Mouse (Mus musculus): ENCODE results near the gene Stac3.

Gene Stac3

DNA sequence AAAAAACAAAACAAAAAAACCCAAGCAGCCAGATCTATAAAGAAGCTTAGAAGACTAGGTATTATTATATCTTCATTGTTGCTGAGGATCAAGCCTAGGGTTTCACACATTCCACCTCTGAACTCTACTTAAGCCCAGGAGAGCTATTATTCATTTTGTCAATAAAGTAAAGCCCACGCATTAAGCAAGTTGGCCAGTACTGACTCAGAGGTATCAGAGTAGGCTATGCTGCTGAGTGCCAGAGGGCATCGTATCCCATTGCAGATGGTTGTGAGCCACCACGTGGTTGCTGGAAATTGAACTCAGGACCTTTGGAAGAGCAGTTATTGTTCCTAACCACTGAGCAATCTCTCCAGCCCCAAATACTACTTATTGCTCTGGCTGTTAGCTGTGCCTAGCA is 42.4 kb downstream of the Stac3 start:
- in situ Hi-C loops (cut with MboI; ENCODE audit: low pct_unique_long_range_greater_than_20kb in 1 of 2, low sequenced_read_pairs in 2 of 2, unreplicated experiment in 1 of 2) = loop anchor here (5.0 kb wide), 1 partner anchor 37 kb away; no protein-coding TSS in a partner anchor

DNA sequence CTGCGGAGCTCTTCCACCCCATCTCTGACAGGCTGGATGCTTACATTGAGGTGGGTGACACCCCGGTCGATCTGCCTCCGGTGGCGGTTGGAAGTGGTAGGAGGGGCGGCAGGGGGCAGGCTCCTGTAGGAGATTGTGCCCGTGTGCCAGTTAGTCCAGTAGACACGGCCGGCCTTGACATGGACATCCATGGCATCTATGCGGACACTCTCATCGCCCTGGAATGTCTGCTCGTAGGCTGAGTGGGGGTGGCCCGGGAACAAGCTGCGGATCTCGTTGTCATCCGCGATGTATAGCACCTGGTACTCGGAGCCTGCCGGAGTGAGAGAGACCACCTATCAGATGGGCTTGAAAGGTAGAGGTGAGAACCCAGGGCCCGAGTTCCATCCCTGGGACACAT is 42.9 kb downstream of the Stac3 start:
- in situ Hi-C loops (cut with MboI; ENCODE audit: low pct_unique_long_range_greater_than_20kb in 1 of 2, low sequenced_read_pairs in 2 of 2, unreplicated experiment in 1 of 2) = loop anchor here (5.0 kb wide), 1 partner anchor 37 kb away; no protein-coding TSS in a partner anchor

DNA sequence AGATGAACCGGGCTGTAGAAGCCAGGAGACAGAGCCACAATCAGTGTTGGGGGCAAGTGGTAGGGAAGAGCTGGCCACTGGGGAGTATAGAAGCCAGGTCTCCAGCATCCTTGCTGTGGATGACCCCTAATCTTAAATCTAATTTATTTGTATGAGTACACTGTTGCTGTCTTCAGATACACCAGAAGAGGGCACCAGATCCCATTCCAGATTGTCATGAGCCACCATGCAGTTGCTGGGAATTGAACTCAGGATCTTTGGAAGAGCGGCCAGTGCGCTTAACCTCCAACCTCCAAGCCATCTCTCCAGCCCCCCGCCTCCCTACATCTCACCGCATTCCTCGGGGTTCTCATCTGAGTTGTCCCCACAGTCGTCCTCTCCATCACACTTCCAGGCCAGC is 45.0 kb downstream of the Stac3 start:
- in situ Hi-C loops (cut with MboI; ENCODE audit: low pct_unique_long_range_greater_than_20kb in 1 of 2, low sequenced_read_pairs in 2 of 2, unreplicated experiment in 1 of 2) = no loop called here

DNA sequence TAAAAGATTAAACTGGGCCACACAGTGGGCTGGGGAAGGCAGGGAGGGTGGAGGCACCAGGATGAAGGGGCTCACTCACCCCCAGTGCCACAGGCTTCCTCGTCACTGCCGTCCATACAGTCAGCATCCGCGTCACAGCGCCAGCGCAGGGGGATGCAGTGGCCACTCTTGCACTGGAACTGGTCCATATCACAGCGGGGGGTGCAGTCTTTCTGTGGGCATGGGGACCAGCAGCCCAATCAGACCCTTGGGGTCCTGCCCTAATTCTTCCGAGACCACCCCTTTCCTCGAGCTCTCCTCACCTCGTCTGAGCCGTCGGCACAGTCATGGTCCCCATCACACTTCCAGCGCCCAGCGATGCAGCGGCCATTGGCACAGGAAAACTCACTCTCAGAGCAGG is 46.8 kb downstream of the Stac3 start:
- in situ Hi-C loops (cut with MboI; ENCODE audit: low pct_unique_long_range_greater_than_20kb in 1 of 2, low sequenced_read_pairs in 2 of 2, unreplicated experiment in 1 of 2) = no loop called here

DNA sequence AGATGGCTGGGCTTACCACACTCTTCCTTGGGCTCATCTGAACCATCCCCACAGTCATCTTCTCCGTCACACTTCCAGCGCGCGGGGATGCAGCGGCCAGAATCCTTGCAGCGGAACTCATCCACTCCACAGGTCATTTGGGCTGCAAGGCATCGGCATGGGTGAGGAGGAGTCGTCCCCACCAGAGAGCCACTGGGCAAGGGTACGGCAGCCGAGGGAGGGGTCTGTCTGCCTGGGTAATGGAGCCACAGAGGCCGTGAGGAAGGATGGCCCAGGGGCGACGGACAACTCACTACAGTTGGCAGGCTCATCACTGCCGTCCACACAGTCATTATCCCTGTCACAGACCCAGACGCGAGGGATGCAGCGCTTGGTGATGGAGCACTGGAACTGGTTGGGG is 48.4 kb downstream of the Stac3 start:
- in situ Hi-C loops (cut with MboI; ENCODE audit: low pct_unique_long_range_greater_than_20kb in 1 of 2, low sequenced_read_pairs in 2 of 2, unreplicated experiment in 1 of 2) = no loop called here

DNA sequence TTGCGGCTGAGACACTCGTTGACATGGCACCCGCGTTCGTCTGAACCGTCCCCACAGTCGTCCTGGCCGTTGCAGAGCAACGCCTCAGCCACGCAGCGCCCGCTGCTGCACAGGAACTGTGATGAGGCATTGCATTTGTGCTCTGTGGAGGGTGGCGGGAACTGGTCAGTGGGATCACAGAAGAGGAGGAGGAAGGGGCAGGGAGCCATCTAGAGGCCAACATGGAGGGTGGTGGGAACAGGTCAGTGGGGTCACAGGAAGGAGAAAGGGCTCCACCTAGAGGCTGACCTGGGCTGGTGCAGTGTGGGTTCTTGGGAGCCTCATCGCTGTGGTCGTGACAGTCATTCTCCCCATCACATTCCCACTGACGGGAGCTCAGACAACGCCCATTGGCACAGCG is 54.2 kb downstream of the Stac3 start:
- in situ Hi-C loops (cut with MboI; ENCODE audit: low pct_unique_long_range_greater_than_20kb in 1 of 2, low sequenced_read_pairs in 2 of 2, unreplicated experiment in 1 of 2) = no loop called here

DNA sequence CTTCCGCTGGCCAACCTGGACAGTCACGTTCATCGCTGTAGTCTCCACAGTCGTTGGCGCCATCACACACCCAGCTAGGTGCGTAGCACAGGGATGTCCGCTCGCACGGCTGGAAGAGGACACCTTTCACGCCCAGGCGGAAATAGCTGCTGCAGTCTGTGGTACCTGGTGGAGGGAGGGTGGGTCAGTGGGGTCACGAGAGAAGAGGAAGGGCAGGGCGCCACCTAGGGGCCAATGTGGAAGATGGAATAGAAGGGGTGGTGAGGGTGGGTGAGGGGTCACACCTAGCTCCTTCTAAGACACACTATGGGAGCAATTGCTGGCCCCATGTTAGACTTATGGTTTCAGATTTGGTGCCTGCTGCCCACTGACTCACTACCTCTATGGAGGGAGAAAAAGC is 55.9 kb downstream of the Stac3 start:
- in situ Hi-C loops (cut with MboI; ENCODE audit: low pct_unique_long_range_greater_than_20kb in 1 of 2, low sequenced_read_pairs in 2 of 2, unreplicated experiment in 1 of 2) = no loop called here
